Mouse (Mus musculus) Muller cell, postnatal 12 days (primary cell): ENCODE data around the gene Rpl27a.

Source experiments
- DNase-seq: peaks from one replicate; pipeline ENCODE4 v3.0.0-alpha.2; 2015; ENCODE audit errors: inconsistent ontology term

Gene Rpl27a

DNA sequence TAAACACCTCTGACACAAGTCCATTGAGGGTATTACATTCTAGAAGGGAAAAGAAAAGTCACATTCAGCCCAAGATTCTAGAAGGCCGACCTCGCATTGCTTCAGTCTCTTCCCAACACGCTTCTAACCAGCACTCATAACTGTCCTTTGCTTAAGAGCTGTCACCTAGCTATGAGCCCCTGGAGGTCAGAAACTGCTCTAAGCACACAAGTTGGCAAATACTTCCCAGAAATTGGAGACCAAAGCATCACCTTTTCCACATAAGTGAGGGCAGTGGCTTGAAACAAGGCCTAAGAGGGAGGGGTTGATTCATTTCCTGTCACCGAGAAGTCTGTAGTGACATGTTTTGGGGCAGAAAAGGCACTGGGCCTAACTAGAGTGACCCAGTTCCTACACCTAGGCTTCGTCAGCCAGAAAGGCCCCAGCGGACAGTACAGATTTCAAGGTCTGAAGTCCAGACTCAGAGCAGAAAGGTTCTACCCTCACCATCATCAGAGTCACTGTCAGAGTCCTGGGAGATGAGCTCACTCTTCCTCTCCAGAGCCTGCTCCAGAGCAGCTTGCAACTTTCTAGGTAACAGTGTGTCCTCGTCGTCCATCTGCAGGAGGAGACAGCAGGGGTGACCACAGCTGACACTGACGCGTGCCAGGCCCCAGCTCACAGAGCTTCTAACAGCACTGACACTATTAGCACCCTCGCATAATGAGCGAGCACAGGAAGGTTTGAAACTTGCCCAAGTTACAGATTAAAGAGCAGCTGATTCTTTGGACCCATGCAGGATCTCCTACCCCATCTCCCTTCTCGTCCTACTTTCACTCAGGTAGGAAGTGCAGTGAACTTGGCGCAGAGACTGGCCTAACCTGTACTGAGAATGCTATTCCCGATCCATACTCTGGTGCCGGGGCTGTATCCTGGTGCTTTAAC lies 7.1 kb downstream of the Rpl27a start:
- DNase-seq, result no peak

DNA sequence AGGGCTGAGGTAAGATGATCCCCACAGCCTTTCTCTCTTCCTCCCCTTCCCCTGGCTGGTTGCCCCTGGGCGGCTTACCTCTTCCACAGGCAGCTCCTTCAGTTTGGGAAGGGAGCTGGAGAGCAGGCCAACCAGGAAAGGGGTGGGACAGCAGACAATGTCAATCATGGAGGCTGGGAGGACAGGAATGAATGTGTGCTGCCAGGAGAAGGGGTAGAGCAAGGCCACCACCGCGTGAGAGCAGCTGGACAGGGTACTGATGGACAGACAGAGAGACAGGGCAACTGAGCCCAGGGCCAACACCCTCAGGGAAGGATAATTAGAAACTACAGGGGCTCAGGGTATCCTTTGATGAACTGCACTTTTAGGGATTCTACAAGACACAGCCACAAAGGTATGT lies 8.6 kb downstream of the Rpl27a start:
- no peak for DNase-seq

- peak; percentile 59 for DNase-seq
Measured at GRCm38 (mm10) chr7:109528356-109528755, 9.4 kb downstream of the Rpl27a start.

GRCm38 (mm10) chr7:109529741-109530140 lies 10.8 kb downstream of the Rpl27a start:
- DNase-seq, result no peak

- no peak for DNase-seq
Measured at GRCm38 (mm10) chr7:109531501-109531900, 12.6 kb downstream of the Rpl27a start.

DNA sequence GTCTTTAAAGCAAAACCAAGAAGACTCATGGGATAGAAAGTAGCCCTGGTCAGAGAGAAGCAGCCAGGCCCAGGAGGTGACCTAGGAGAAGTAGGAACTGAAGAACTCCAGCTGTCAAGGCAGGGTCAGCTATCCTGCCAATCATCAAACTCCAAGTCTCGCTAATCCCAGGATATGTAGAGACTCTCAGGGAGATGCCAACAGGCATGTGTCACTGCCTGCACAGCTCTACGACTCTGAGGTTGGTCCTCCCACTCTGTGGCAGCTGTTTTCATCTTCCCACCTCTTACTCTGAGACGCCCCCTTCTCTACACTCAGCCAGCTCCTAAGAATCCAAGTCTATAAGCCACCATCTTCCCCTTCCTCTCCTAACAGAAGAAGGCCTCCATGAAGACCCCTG lies 13.7 kb downstream of the Rpl27a start:
- DNase-seq, result no peak

DNA sequence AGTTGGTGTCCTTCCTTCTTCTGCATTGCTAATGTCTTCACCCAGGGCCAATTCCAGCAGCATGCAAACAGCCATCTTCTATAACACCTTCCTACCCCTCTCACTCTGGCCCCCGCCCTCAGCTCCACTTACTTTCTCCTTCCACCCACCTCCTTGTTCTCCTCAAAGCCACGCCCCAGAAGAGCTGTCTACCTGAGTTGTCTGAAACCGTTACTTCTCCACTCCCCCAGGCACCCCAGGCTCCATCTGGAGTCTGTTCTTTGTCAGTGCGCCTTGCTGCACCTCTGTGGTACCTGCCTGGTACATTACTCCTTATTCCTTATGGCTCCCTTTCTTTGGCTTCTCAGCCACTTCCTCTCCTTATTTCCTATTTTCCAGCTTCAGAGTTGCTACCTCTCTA lies 14.2 kb downstream of the Rpl27a start:
- no peak for DNase-seq

- DNase-seq, result no peak
Measured at GRCm38 (mm10) chr7:109533888-109534287, 14.9 kb downstream of the Rpl27a start.

GRCm38 (mm10) chr7:109534921-109535320 lies 16.0 kb downstream of the Rpl27a start:
- no peak for DNase-seq

- peak; percentile 100 for DNase-seq
Measured at GRCm38 (mm10) chr7:109536451-109536946, 17.6 kb downstream of the Rpl27a start.

- no peak for DNase-seq
Measured at GRCm38 (mm10) chr7:109540902-109541301, 22.0 kb downstream of the Rpl27a start.

- DNase-seq, result no peak
Measured at GRCm38 (mm10) chr7:109541609-109542363, 22.8 kb downstream of the Rpl27a start.

DNA sequence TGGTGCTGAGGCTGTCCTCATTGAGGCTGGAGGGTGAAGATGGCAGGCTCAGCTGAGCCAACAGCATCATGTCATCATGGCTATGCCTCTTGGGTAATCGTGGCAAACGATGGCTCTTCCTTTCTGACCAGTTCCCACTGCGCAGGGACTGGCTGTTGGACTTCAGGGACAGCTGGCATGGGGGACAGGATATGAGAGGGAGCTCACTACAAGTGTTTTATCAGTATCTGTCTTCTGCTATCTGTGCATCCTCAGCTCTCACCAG lies 23.3 kb downstream of the Rpl27a start:
- DNase-seq, result no peak

GRCm38 (mm10) chr7:109544792-109545191 lies 25.8 kb downstream of the Rpl27a start:
- DNase-seq, result no peak

DNA sequence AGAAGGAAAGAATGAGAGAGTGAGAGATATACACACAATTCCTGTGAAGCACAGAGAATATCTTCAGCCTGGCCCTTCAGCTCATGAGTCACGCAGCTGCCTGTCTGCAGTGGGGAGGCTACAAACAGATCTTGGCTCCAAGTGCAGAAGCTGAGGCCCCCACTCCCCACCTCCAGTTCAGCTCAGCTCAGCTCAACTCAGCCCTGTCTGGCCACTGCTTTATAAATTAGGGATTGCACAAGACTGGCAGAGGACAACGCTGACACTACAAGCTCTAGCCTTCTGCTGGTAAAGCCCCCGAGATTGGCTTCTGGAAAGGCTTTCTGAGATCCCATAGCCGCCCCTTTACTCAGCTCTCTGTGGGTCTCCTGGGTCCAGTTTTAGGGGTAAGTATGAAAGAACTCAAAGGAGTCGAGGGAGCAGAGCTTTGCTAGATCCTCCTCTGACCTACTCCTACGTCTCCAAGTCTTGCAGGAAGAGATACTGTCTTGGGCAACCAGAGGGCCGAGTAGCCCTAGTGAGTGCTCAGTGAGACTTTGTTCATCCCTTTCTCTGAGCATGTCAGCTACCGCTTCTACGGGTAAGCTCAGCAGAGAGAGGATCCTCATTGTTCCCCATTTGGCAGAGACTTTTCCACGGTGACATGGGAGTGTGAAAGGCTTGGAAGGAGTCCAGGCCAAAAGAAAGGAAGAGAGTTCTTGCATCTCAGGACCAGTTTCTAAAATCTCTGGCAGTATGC lies 26.5 kb downstream of the Rpl27a start:
- DNase-seq, result peak; percentile 84

GRCm38 (mm10) chr7:109546186-109546585 lies 27.2 kb downstream of the Rpl27a start:
- no peak for DNase-seq

GRCm38 (mm10) chr7:109546726-109547125 lies 27.8 kb downstream of the Rpl27a start:
- DNase-seq, result peak; percentile 65

DNA sequence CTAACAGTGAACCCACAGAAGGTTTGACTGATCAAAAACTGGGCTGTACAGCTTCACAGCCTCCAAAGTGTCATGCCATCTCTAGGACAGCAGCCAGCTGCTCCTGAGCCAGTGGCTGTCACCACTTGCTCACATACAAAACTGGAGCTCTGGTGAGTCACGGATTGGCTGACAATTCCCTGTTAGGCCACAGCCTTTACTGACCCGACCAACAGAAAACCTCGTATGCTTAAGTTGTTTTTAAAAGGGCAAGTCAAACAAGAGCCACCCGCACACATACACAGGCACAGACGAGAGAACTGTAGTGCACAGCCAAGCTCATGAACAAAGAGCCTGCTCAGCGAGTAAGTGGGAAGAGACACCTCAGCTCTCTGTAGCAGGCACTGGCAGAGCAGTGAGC lies 40.6 kb downstream of the Rpl27a start:
- peak; percentile 85 for DNase-seq

DNA sequence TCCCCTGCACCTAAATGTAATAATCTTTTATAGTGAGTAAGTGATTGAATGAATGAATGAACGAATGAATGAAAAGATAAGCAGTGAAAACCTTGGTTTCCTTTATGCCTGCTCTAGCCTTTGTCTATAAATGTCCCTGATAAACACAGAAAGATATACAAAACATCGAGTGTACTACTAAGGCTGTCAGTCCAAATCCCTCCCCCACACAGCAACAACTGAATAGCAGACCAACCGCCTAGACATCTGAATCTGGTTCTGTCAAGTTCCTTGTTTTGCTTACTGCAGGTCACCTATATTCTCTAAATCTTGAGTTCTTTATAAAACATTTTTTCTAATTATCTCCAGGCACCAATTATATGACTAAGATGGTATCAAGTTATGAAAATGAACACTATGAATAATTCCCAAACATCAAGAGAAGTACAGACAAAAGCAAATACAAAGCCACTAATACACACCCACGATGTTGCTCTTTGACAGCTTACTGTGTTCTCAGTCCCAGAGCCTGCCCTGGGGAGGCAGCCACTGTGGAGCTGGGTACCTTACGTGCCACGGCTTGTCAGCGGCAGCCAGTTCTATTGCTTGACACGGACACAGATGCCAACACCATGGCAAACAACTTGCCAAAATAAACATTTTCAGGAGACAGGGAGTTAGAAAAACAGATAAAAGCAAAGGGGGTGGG lies 42.7 kb downstream of the Rpl27a start:
- DNase-seq, result peak; percentile 68

DNA sequence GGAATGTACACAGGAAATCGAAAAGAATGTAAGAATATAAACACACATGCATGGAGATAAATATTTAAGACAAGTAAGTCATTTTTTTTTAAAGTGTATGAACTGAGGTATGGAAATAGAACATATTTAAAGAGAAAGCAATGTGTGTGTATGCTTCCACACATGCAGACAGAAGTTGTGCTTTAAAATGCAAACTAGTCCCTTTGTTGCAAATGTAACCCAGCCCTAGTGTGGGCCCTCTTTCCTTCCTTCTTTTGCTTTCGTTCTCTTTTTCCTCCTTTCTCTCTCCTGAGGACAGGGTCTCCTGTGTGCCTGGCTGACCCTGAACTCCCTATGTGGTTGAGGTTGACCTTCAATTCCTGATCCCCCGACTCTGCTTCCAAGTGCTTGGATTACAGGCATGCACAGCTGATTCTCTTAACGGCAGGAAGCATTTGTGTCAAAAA lies 43.2 kb downstream of the Rpl27a start:
- DNase-seq, result no peak

GRCm38 (mm10) chr7:109562676-109563075 lies 43.7 kb downstream of the Rpl27a start:
- no peak for DNase-seq
